Mouse (Mus musculus): ENCODE results near the gene Kcna7.
"Not testable (repeated sequence)": the region's sequence is repeated elsewhere in the genome, so short reads cannot be mapped to it uniquely, and the experiment has no call there.

The Kcna7 gene

GRCm38 (mm10) chr7:45395578-45396336, 9.7 kb upstream of the Kcna7 start, which contains the start of gene Snrnp70:
Snrnp70 (minus strand) TSS chr7:45395742.
- peak; percentile 100 for DNase-seq

- not testable (repeated sequence) for DNase-seq
Observed at GRCm38 (mm10) chr7:45396337-45396775, 9.1 kb upstream of the Kcna7 start.

GRCm38 (mm10) chr7:45396787-45397186, 8.7 kb upstream of the Kcna7 start:
- DNase-seq, result no peak

- no peak for DNase-seq
Observed at GRCm38 (mm10) chr7:45401521-45402085, 3.9 kb upstream of the Kcna7 start.

GRCm38 (mm10) chr7:45403532-45404261, 1.8 kb upstream of the Kcna7 start:
- peak; percentile 89 for DNase-seq

GRCm38 (mm10) chr7:45406157-45407156, 1.0 kb downstream of the Kcna7 start:
- peak; percentile 55 for DNase-seq

- no peak for DNase-seq
Observed at GRCm38 (mm10) chr7:45407836-45408235, 2.4 kb downstream of the Kcna7 start.

- no peak for DNase-seq
Observed at GRCm38 (mm10) chr7:45408351-45408750, 2.9 kb downstream of the Kcna7 start.

- DNase-seq, result no peak
Observed at GRCm38 (mm10) chr7:45408949-45409348, 3.5 kb downstream of the Kcna7 start.

- no peak for DNase-seq
Observed at GRCm38 (mm10) chr7:45409497-45410163, 4.2 kb downstream of the Kcna7 start.

GRCm38 (mm10) chr7:45412421-45412820, 7.0 kb downstream of the Kcna7 start:
- DNase-seq, result no peak

- peak; percentile 41 for DNase-seq
Observed at GRCm38 (mm10) chr7:45413113-45413863, 7.8 kb downstream of the Kcna7 start, which contains the start of gene Ntf5. Ntf5 (plus strand) TSS chr7:45413695.

- DNase-seq, result peak; percentile 30
Observed at GRCm38 (mm10) chr7:45413864-45414739, 8.6 kb downstream of the Kcna7 start.

- no peak for DNase-seq
Observed at GRCm38 (mm10) chr7:45414740-45415224, 9.3 kb downstream of the Kcna7 start.

- peak; percentile 42 for DNase-seq
Observed at GRCm38 (mm10) chr7:45415636-45416035, 10.2 kb downstream of the Kcna7 start.

GRCm38 (mm10) chr7:45417962-45418492, 12.6 kb downstream of the Kcna7 start:
- no peak for DNase-seq

GRCm38 (mm10) chr7:45419859-45420614, 14.6 kb downstream of the Kcna7 start:
- DNase-seq, result no peak

- DNase-seq, result no peak
Observed at GRCm38 (mm10) chr7:45420615-45420919, 15.1 kb downstream of the Kcna7 start, which contains the start of gene Lhb. Lhb (plus strand) TSS chr7:45420820.

GRCm38 (mm10) chr7:45421194-45421593, 15.7 kb downstream of the Kcna7 start:
- no peak for DNase-seq

Measured in thymus, postnatal 4 days (tissue).